Mouse (Mus musculus) heart, postnatal 25 days (tissue): ENCODE results near the gene Fam81a. TPM values are rescaled to one million over a fixed set of nuclear protein-coding genes. Genes with fewer than 3 reads are reported as not detected.

Experiments used
- DNase-seq: peaks from one replicate; pipeline ENCODE4 v3.0.0; 2022; ENCODE audit warnings: low spot score
- intact Hi-C: fragments of 180-260 bp; cut with DNase I; formaldehyde crosslinking; loops from one replicate; pipeline ENCODE4 v1.15.1; 2025
- total RNA-seq, 2 experiments: library from RNA; stranded (reverse); gene quantifications; 2 replicates each; pipeline ENCODE4 v1.2.3; 2021

The Fam81a gene
- total RNA-seq, 2 experiments from 2014 or later, result 35.8 to 41.9 TPM

- intact Hi-C loops, result no loop called here
- no peak for DNase-seq
Measured at GRCm38 (mm10) chr9:70072387-70072786, 70.0 kb downstream of the Fam81a start.

- intact Hi-C loops, result no loop called here
- peak; percentile 61 for DNase-seq
Measured at GRCm38 (mm10) chr9:70069961-70070435, 72.4 kb downstream of the Fam81a start.

- intact Hi-C loops, result no loop called here
- no peak for DNase-seq
Measured at GRCm38 (mm10) chr9:70067497-70067896, 74.9 kb downstream of the Fam81a start.

GRCm38 (mm10) chr9:70062012-70062411, 80.3 kb downstream of the Fam81a start:
- DNase-seq, result no peak
- intact Hi-C loops, result no loop called here

- intact Hi-C loops, result no loop called here
- no peak for DNase-seq
Measured at GRCm38 (mm10) chr9:70053411-70053810, 88.9 kb downstream of the Fam81a start.

- intact Hi-C loops, result no loop called here
- no peak for DNase-seq
Measured at GRCm38 (mm10) chr9:70052730-70053129, 89.6 kb downstream of the Fam81a start.

- DNase-seq, result no peak
- intact Hi-C loops, result no loop called here
Measured at GRCm38 (mm10) chr9:70049839-70050238, 92.5 kb downstream of the Fam81a start.

- intact Hi-C loops, result no loop called here
- DNase-seq, result no peak
Measured at GRCm38 (mm10) chr9:70049416-70049783, 93.0 kb downstream of the Fam81a start.

GRCm38 (mm10) chr9:70048751-70049415, 93.5 kb downstream of the Fam81a start:
- peak; percentile 60 for DNase-seq
- intact Hi-C loops, result no loop called here

GRCm38 (mm10) chr9:70048280-70048679, 94.1 kb downstream of the Fam81a start:
- intact Hi-C loops, result no loop called here
- DNase-seq, result no peak

- no peak for DNase-seq
- intact Hi-C loops, result no loop called here
Measured at GRCm38 (mm10) chr9:70047839-70048238, 94.5 kb downstream of the Fam81a start.

GRCm38 (mm10) chr9:70046255-70046654, 96.1 kb downstream of the Fam81a start:
- DNase-seq, result no peak
- intact Hi-C loops, result no loop called here

GRCm38 (mm10) chr9:70044865-70045264, 97.5 kb downstream of the Fam81a start:
- no peak for DNase-seq
- intact Hi-C loops, result no loop called here

GRCm38 (mm10) chr9:70042935-70043334, 99.4 kb downstream of the Fam81a start:
- no peak for DNase-seq
- intact Hi-C loops, result no loop called here

GRCm38 (mm10) chr9:70042137-70042536, 100.2 kb downstream of the Fam81a start:
- DNase-seq, result no peak
- intact Hi-C loops, result no loop called here

GRCm38 (mm10) chr9:70040570-70040969, 101.8 kb downstream of the Fam81a start:
- intact Hi-C loops, result no loop called here
- no peak for DNase-seq

- intact Hi-C loops, result no loop called here
- no peak for DNase-seq
Measured at GRCm38 (mm10) chr9:70039597-70040385, 102.6 kb downstream of the Fam81a start.
